Comparison of ENCODE assay signal across 11 mouse cellular contexts in the genomic region with DNA sequence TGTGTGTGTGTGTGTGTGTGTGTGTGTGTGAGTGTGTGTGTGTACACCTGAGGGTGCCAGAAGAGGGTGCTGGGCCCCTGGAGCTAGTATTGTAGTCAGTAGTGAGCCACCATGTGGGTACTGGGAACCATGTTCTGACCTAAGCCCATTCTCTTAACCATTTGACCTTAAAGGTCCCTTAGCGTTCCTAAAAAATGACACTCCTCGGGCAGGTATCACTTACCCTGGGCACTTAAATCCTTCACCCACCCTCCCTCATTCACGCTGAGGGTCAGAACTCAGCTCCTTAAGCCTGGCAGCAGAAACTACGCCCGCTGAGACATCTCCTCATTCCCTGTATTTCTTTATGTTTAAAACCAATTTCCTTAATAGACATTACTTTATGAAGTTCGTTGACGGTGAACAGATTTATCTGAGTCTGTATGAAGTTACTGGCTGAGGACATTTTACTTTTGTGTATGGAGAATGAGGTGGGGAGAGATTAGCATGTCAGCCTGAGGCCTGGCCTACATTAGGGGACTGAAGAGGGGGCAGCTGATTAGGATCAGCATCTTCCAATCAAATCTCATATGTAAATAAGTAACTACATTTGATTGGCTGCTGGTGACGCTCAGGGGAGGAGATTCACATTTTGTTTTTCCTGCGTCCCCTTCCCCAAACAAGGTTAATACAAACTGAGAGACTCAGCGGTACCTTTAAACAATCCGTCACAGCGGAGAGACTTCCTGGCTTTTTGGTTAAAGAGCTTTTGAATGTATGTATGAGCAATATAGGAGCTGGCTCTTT.
DNase-seq lines count a peak whose midpoint lies in the region; ATAC-seq and TF ChIP-seq lines count a peak whose summit lies in the region.
"Had no signal": no experiment of that assay in that cellular context is flagged by ENCODE, and none has a peak within 500 bp of the region (broad histone marks: within the 10 kb centered on the region; RNA-seq: fewer than 3 reads in every experiment).

No protein-coding gene starts in this region.

- no peak overlapping the region for H3K4me3 ChIP-seq in hindbrain, embryonic 11.5 days (ENCODE audit: low read depth, low read length)
- peak overlapping the region; percentile 45 for H3K4me3 ChIP-seq in midbrain, embryonic 10.5 days
- H3K4me3 ChIP-seq: myocyte had no signal

- no peak for TF ChIP-seq POLR2A in brain, embryonic 14.5 days (IDR thresholded peaks at IDR 0.05; ENCODE audit: borderline replicate concordance, extremely low read depth, insufficient read depth, insufficient read length, poor library complexity, severe bottlenecking)

- H3K9me3 ChIP-seq in hindbrain, embryonic 11.5 days (ENCODE audit: control insufficient read depth, low read length), result no peaks in the 10 kb centered on the region
- H3K9me3 ChIP-seq in midbrain, embryonic 10.5 days (replicated peaks), result no peaks in the 10 kb centered on the region

- DNase-seq in Muller cell, postnatal 12 days (ENCODE audit: inconsistent ontology term), result peak; percentile 42
- peak; percentile 87 for DNase-seq in brain, embryonic 14.5 days (ENCODE audit: low read depth)
- DNase-seq in hindbrain, embryonic 11.5 days (ENCODE audit: low spot score), result peak; percentile 44
- peak; percentile 27 for DNase-seq in midbrain, embryonic 10.5 days (ENCODE audit: low spot score)
- DNase-seq in left cerebral cortex, adult 18-20 months (ENCODE audit: low spot score in 2 of 2), result no peak
- no peak for DNase-seq in urinary bladder, postnatal 14 days (ENCODE audit: low spot score)
- DNase-seq in cerebellum, adult 11 months, result no peak
- DNase-seq: kidney, adult 9 months; thymus, adult 18-20 months had no signal

- peak; percentile 85 for ATAC-seq in hindbrain, embryonic 11.5 days (ENCODE audit: low FRiP score)
- ATAC-seq: Patski had no signal

- no peaks in the 10 kb centered on the region for H3K27me3 ChIP-seq in hindbrain, embryonic 11.5 days (ENCODE audit: control insufficient read depth, insufficient read depth, low read length)
- no peaks in the 10 kb centered on the region for H3K27me3 ChIP-seq in midbrain, embryonic 10.5 days (ENCODE audit: low read depth, poor library complexity, severe bottlenecking)
- H3K27me3 ChIP-seq: Patski had no signal

- WGBS in hindbrain, embryonic 11.5 days, result 46% methylated on average over 12 of the region's 12 CpGs
- 42% methylated on average over 12 of the region's 12 CpGs for WGBS in midbrain, embryonic 10.5 days

- no peak overlapping the region for H3K9ac ChIP-seq in hindbrain, embryonic 11.5 days (ENCODE audit: low read depth, low read length)

- TF ChIP-seq CTCF in brain, embryonic 14.5 days (IDR thresholded peaks at IDR 0.05; ENCODE audit: borderline replicate concordance, extremely low read depth, insufficient read depth, insufficient read length), result no peak

- H3K27ac ChIP-seq in hindbrain, embryonic 11.5 days (ENCODE audit: low read depth, low read length), result no peak overlapping the region
- H3K27ac ChIP-seq in midbrain, embryonic 10.5 days (replicated peaks), result 0 out of 2 replicates have a peak overlapping the region, but pooled peaks have one; percentile 58

- H3K4me2 ChIP-seq in hindbrain, embryonic 11.5 days (replicated peaks; ENCODE audit: low read depth, low read length), result peak overlapping the region; percentile 9; the same call in 1 of the 2 replicates

- no peaks in the 10 kb centered on the region for H3K4me1 ChIP-seq in hindbrain, embryonic 11.5 days (replicated peaks; ENCODE audit: control insufficient read depth, insufficient read depth, low read length)
- peaks cover 15% of the 10 kb centered on the region for H3K4me1 ChIP-seq in midbrain, embryonic 10.5 days

- no peaks in the 10 kb centered on the region for H3K36me3 ChIP-seq in hindbrain, embryonic 11.5 days (ENCODE audit: control insufficient read depth, insufficient read depth, low read length)
- no peaks in the 10 kb centered on the region for H3K36me3 ChIP-seq in midbrain, embryonic 10.5 days

Comparison
In these comparisons a context has a peak if more than half of its experiments do, and no peak if none do; other contexts are left out.
1. DNase-seq: peak in Muller cell, postnatal 12 days (single experiment), brain, embryonic 14.5 days (single experiment), hindbrain, embryonic 11.5 days (single experiment) and midbrain, embryonic 10.5 days (single experiment); none in left cerebral cortex, adult 18-20 months (0 of 2), urinary bladder, postnatal 14 days (single experiment) and cerebellum, adult 11 months (single experiment).